Mouse (Mus musculus) midbrain, embryonic 15.5 days (tissue): ENCODE measurements around the gene Ndnf. TPM values are rescaled to one million over a fixed set of nuclear protein-coding genes. Genes with fewer than 3 reads are reported as not detected.

Source experiments
- ATAC-seq: fragments of 200-750 bp; cut with Nextera tagmentation; replicated peaks from 2 replicates; pipeline ENCODE4 v1.8.0; 2017; ENCODE audit warnings: moderate TSS enrichment
- H3K27ac ChIP-seq: fragments of 300-500 bp; sonication (generic); 2 replicates; pipeline ENCODE4 v1.5.1; 2015; ENCODE audit warnings: mild to moderate bottlenecking, inconsistent platforms
- H3K27me3 ChIP-seq: fragments of 300-500 bp; sonication (generic); replicated peaks from 2 replicates; pipeline ENCODE4 v1.6.1; 2015; ENCODE audit warnings: inconsistent platforms
- H3K36me3 ChIP-seq: fragments of 300-500 bp; sonication (generic); replicated peaks from 2 replicates; pipeline ENCODE4 v1.6.1; 2015; ENCODE audit warnings: inconsistent platforms
- H3K4me1 ChIP-seq: fragments of 300-500 bp; sonication (generic); 2 replicates; pipeline ENCODE4 v1.6.1; 2015; ENCODE audit warnings: inconsistent platforms
- H3K4me2 ChIP-seq: fragments of 300-500 bp; sonication (generic); 2 replicates; pipeline ENCODE4 v1.6.1; 2015; ENCODE audit warnings: inconsistent platforms, mild to moderate bottlenecking, moderate library complexity
- H3K4me3 ChIP-seq: fragments of 300-500 bp; sonication (generic); 2 replicates; pipeline ENCODE4 v1.5.1; 2015; ENCODE audit warnings: mild to moderate bottlenecking, inconsistent platforms
- H3K9ac ChIP-seq: fragments of 300-500 bp; sonication (generic); 2 replicates; pipeline ENCODE4 v1.6.1; 2015; ENCODE audit warnings: mild to moderate bottlenecking, inconsistent platforms
- H3K9me3 ChIP-seq: fragments of 300-500 bp; sonication (generic); 2 replicates; pipeline ENCODE4 v1.6.1; 2016; ENCODE audit warnings: inconsistent platforms
- WGBS: fragments of 180-500 bp; shearing (Covaris S2); methylation state at CpG from one replicate; pipeline ENCODE4 v1.1.7; 2015; ENCODE audit warnings: mixed read lengths; 5-methylcytosine and 5-hydroxymethylcytosine counted together
- polyA plus RNA-seq: library from polyadenylated mRNA; unstranded; fragments of >200 nt; fragmentation: Nextera tagmentation; extraction: Ambion mirVana; gene quantifications from 2 replicates; pipeline ENCODE4 v1.2.1, GENCODE M21; 2015

Ndnf gene
- 4.0 and 4.2 TPM in 2 replicates for polyA plus RNA-seq

- no peaks in the 10 kb centered on the region for H3K9me3 ChIP-seq
- H3K27me3 ChIP-seq: no peaks in the 10 kb centered on the region
- WGBS: 0% methylated on average over 29 of the region's 45 CpGs
- ATAC-seq: peak; percentile 94
- H3K4me2 ChIP-seq: peak within 1 kb of the TSS; percentile 87
- peaks cover 23% of the 10 kb centered on the region for H3K4me1 ChIP-seq
- H3K4me3 ChIP-seq: peak within 1 kb of the TSS; percentile 52
- H3K27ac ChIP-seq: peak within 1 kb of the TSS; percentile 28
- peak within 1 kb of the TSS; percentile 36 for H3K9ac ChIP-seq
- no peaks in the 10 kb centered on the region for H3K36me3 ChIP-seq
Measured at GRCm38 (mm10) chr6:65671451-65671850, at the start of gene Ndnf. Gene Ndnf (plus strand): TSS chr6:65671590.

- Histone ChIP-seq H3K4me2 (no peak overlapping the region), H3K9me3 (no peaks in the 10 kb centered on the region), H3K4me1 (no peaks in the 10 kb centered on the region), H3K4me3 (no peak overlapping the region), H3K27ac (no peak overlapping the region), H3K27me3 (no peaks in the 10 kb centered on the region), H3K36me3 (no peaks in the 10 kb centered on the region), H3K9ac (no peak overlapping the region)
- no peak for ATAC-seq
- 71% methylated on average over 3 of the region's 3 CpGs for WGBS
Measured at GRCm38 (mm10) chr6:65623016-65623715, 48.2 kb upstream of the Ndnf start.

- WGBS: 98% methylated on average over 2 of the region's 2 CpGs
- no peaks in the 10 kb centered on the region for H3K27me3 ChIP-seq
- H3K9ac ChIP-seq: no peak overlapping the region
- no peaks in the 10 kb centered on the region for H3K4me1 ChIP-seq
- no peak overlapping the region for H3K4me3 ChIP-seq
- no peak overlapping the region for H3K27ac ChIP-seq
- no peaks in the 10 kb centered on the region for H3K36me3 ChIP-seq
- H3K9me3 ChIP-seq: no peaks in the 10 kb centered on the region
- no peak for ATAC-seq
- no peak overlapping the region for H3K4me2 ChIP-seq
Measured at GRCm38 (mm10) chr6:65630578-65630977, 40.8 kb upstream of the Ndnf start.

GRCm38 (mm10) chr6:65632184-65632583, 39.2 kb upstream of the Ndnf start:
- no peaks in the 10 kb centered on the region for H3K9me3 ChIP-seq
- 84% methylated on average over 5 of the region's 5 CpGs for WGBS
- no peaks in the 10 kb centered on the region for H3K36me3 ChIP-seq
- H3K4me1 ChIP-seq: no peaks in the 10 kb centered on the region
- no peak for ATAC-seq
- H3K27ac ChIP-seq: no peak overlapping the region
- H3K4me3 ChIP-seq: no peak overlapping the region
- no peak overlapping the region for H3K9ac ChIP-seq
- H3K4me2 ChIP-seq: no peak overlapping the region
- no peaks in the 10 kb centered on the region for H3K27me3 ChIP-seq

GRCm38 (mm10) chr6:65642431-65642830, 29.0 kb upstream of the Ndnf start:
- no peak overlapping the region for H3K4me2 ChIP-seq

GRCm38 (mm10) chr6:65644110-65644509, 27.3 kb upstream of the Ndnf start:
- 28% methylated on average over 4 of the region's 4 CpGs for WGBS
- H3K4me3 ChIP-seq: no peak overlapping the region
- H3K27ac ChIP-seq: no peak overlapping the region
- no peaks in the 10 kb centered on the region for H3K27me3 ChIP-seq
- no peaks in the 10 kb centered on the region for H3K9me3 ChIP-seq
- no peak overlapping the region for H3K4me2 ChIP-seq
- no peak overlapping the region for H3K9ac ChIP-seq
- H3K36me3 ChIP-seq: no peaks in the 10 kb centered on the region
- ATAC-seq: peak; percentile 33; the same call in 1 of the 2 replicates
- no peaks in the 10 kb centered on the region for H3K4me1 ChIP-seq

More at GRCm38 (mm10) chr6:65642431-65642830, 29.0 kb upstream of the Ndnf start:
- no peak for ATAC-seq
- Histone ChIP-seq H3K9ac (no peak overlapping the region), H3K27me3 (no peaks in the 10 kb centered on the region), H3K9me3 (no peaks in the 10 kb centered on the region), H3K4me1 (no peaks in the 10 kb centered on the region), H3K4me3 (no peak overlapping the region), H3K27ac (no peak overlapping the region), H3K36me3 (no peaks in the 10 kb centered on the region)

GRCm38 (mm10) chr6:65646408-65646807, 25.0 kb upstream of the Ndnf start:
- Histone ChIP-seq H3K27me3 (no peaks in the 10 kb centered on the region), H3K9me3 (no peaks in the 10 kb centered on the region), H3K36me3 (no peaks in the 10 kb centered on the region), H3K4me3 (no peak overlapping the region), H3K27ac (no peak overlapping the region), H3K4me2 (no peak overlapping the region), H3K4me1 (no peaks in the 10 kb centered on the region), H3K9ac (no peak overlapping the region)
- WGBS: 78% methylated on average over 3 of the region's 3 CpGs
- no peak for ATAC-seq

- Histone ChIP-seq H3K27ac (no peak overlapping the region), H3K9ac (no peak overlapping the region), H3K9me3 (no peaks in the 10 kb centered on the region), H3K27me3 (no peaks in the 10 kb centered on the region), H3K4me2 (no peak overlapping the region), H3K36me3 (no peaks in the 10 kb centered on the region), H3K4me3 (no peak overlapping the region), H3K4me1 (no peaks in the 10 kb centered on the region)
- ATAC-seq: no peak
- WGBS: 84% methylated on average over 6 of the region's 6 CpGs
Measured at GRCm38 (mm10) chr6:65647731-65648130, 23.7 kb upstream of the Ndnf start.

- Histone ChIP-seq H3K36me3 (no peaks in the 10 kb centered on the region), H3K9me3 (no peaks in the 10 kb centered on the region), H3K9ac (no peak overlapping the region), H3K4me2 (no peak overlapping the region), H3K27me3 (no peaks in the 10 kb centered on the region), H3K4me3 (no peak overlapping the region), H3K27ac (no peak overlapping the region), H3K4me1 (no peaks in the 10 kb centered on the region)
- ATAC-seq: no peak
- WGBS: 36% methylated on average over 4 of the region's 4 CpGs
Measured at GRCm38 (mm10) chr6:65651376-65651775, 20.0 kb upstream of the Ndnf start.

GRCm38 (mm10) chr6:65661272-65661671, 10.1 kb upstream of the Ndnf start:
- H3K4me1 ChIP-seq: no peaks in the 10 kb centered on the region
- H3K27ac ChIP-seq: no peak overlapping the region
- H3K27me3 ChIP-seq: no peaks in the 10 kb centered on the region
- no peak for ATAC-seq
- no peak overlapping the region for H3K9ac ChIP-seq
- 86% methylated on average over 4 of the region's 4 CpGs for WGBS
- H3K36me3 ChIP-seq: no peaks in the 10 kb centered on the region
- H3K9me3 ChIP-seq: no peaks in the 10 kb centered on the region
- no peak overlapping the region for H3K4me2 ChIP-seq
- H3K4me3 ChIP-seq: no peak overlapping the region

GRCm38 (mm10) chr6:65662050-65662449, 9.3 kb upstream of the Ndnf start:
- Histone ChIP-seq H3K4me2 (no peak overlapping the region), H3K27ac (no peak overlapping the region), H3K4me1 (no peaks in the 10 kb centered on the region), H3K9ac (no peak overlapping the region), H3K4me3 (no peak overlapping the region), H3K9me3 (no peaks in the 10 kb centered on the region), H3K27me3 (no peaks in the 10 kb centered on the region), H3K36me3 (no peaks in the 10 kb centered on the region)
- no peak for ATAC-seq
- 69% methylated on average over 2 of the region's 2 CpGs for WGBS

GRCm38 (mm10) chr6:65663990-65664389, 7.4 kb upstream of the Ndnf start:
- no peak overlapping the region for H3K4me2 ChIP-seq
- no peak for ATAC-seq
- H3K36me3 ChIP-seq: no peaks in the 10 kb centered on the region
- H3K4me1 ChIP-seq: no peaks in the 10 kb centered on the region
- no peaks in the 10 kb centered on the region for H3K27me3 ChIP-seq
- no peak overlapping the region for H3K4me3 ChIP-seq
- H3K9ac ChIP-seq: no peak overlapping the region
- no peak overlapping the region for H3K27ac ChIP-seq
- WGBS: 77% methylated on average over 6 of the region's 6 CpGs
- H3K9me3 ChIP-seq: no peaks in the 10 kb centered on the region

- Histone ChIP-seq H3K4me3 (no peak overlapping the region), H3K4me2 (no peak overlapping the region), H3K4me1 (peaks cover 4% of the 10 kb centered on the region; the same call in 1 of the 2 replicates), H3K36me3 (no peaks in the 10 kb centered on the region), H3K27me3 (no peaks in the 10 kb centered on the region), H3K9ac (no peak overlapping the region), H3K27ac (no peak overlapping the region), H3K9me3 (no peaks in the 10 kb centered on the region)
- WGBS: 74% methylated on average over 3 of the region's 3 CpGs
- no peak for ATAC-seq
Measured at GRCm38 (mm10) chr6:65666295-65666694, 5.1 kb upstream of the Ndnf start.
